Mouse (Mus musculus): Measurements from ENCODE around the gene Ttll4.

Gene Ttll4

GRCm38 (mm10) chr1:74752833-74753232 lies 91.3 kb downstream of the Ttll4 start:
- no peak for DNase-seq (ENCODE audit: low read depth, low spot score)

Data from A20 (cell line).